23 mouse cellular contexts compared by ENCODE assay signal in the genomic region with DNA sequence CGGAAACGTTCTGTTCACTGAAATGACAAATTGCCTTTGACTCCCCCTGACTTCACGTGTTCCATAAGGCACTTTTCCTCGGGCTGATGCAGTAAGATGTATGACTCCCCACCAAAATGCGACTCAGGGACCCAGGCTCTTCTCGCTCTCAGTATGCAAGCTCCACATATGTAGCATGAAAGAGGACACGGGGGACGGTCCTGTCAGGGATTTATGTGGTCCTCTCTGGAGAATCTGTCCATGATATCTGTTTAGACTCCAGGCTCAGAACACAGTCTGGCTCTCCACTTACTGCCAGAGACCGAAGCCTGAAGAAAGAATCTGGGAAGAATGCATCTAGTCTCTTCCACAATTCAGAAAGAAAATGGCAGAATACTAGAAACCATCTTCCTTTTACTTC. TPM values are rescaled to one million over a fixed set of nuclear protein-coding genes. Genes with fewer than 3 reads are reported as not detected.
DNase-seq lines count a peak whose midpoint lies in the region; ATAC-seq and TF ChIP-seq lines count a peak whose summit lies in the region.
"Had no signal": no experiment of that assay in that cellular context is flagged by ENCODE, and none has a peak within 500 bp of the region (broad histone marks: within the 10 kb centered on the region; RNA-seq: fewer than 3 reads in every experiment).

No protein-coding gene starts in this region.

- intact Hi-C loops in heart, adult 2 months (cut with DNase I), result no loop called here

- no peaks in the 10 kb centered on the region for H3K79me2 ChIP-seq in heart, adult 2 months (replicated peaks; ENCODE audit: control insufficient read depth, insufficient read depth, low read length)

- H3K36me3 ChIP-seq in forebrain, embryonic 10.5 days (replicated peaks), result no peaks in the 10 kb centered on the region
- no peaks in the 10 kb centered on the region for H3K36me3 ChIP-seq in forebrain, embryonic 15.5 days
- no peaks in the 10 kb centered on the region for H3K36me3 ChIP-seq in heart, embryonic 10.5 days
- no peaks in the 10 kb centered on the region for H3K36me3 ChIP-seq in heart, adult 2 months (ENCODE audit: control insufficient read depth, insufficient read depth, low read length)
- H3K36me3 ChIP-seq in neural tube, embryonic 12.5 days, result no peaks in the 10 kb centered on the region
- H3K36me3 ChIP-seq in neural tube, embryonic 15.5 days, result no peaks in the 10 kb centered on the region
- H3K36me3 ChIP-seq: embryonic facial prominence, embryonic 12.5 days had no signal

- peaks cover 28% of the 10 kb centered on the region for H3K27me3 ChIP-seq in forebrain, embryonic 10.5 days (ENCODE audit: poor library complexity, severe bottlenecking)
- H3K27me3 ChIP-seq in forebrain, embryonic 15.5 days, result no peaks in the 10 kb centered on the region
- no peaks in the 10 kb centered on the region for H3K27me3 ChIP-seq in heart, embryonic 10.5 days (ENCODE audit: insufficient read depth, poor library complexity, severe bottlenecking)
- H3K27me3 ChIP-seq in heart, adult 2 months (ENCODE audit: control insufficient read depth, insufficient read depth, low read length), result no peaks in the 10 kb centered on the region
- H3K27me3 ChIP-seq in neural tube, embryonic 12.5 days (replicated peaks), result no peaks in the 10 kb centered on the region; the same call in 1 of the 2 replicates
- 0 out of 2 replicates have a peak, but pooled peaks cover 3% of the 10 kb centered on the region for H3K27me3 ChIP-seq in neural tube, embryonic 15.5 days (replicated peaks)
- H3K27me3 ChIP-seq: embryonic facial prominence, embryonic 12.5 days had no signal

- WGBS in forebrain, embryonic 10.5 days, result 85% methylated on average over 9 of the region's 9 CpGs
- 61% methylated on average over 9 of the region's 9 CpGs for WGBS in forebrain, embryonic 15.5 days
- WGBS in heart, embryonic 10.5 days, result 72% methylated on average over 9 of the region's 9 CpGs
- 83% methylated on average over 9 of the region's 9 CpGs for WGBS in heart, adult 2 months
- 52% methylated on average over 9 of the region's 9 CpGs for WGBS in neural tube, embryonic 12.5 days
- 49% methylated on average over 9 of the region's 9 CpGs for WGBS in neural tube, embryonic 15.5 days

- peaks cover 74% of the 10 kb centered on the region for H3K4me1 ChIP-seq in forebrain, embryonic 10.5 days
- peaks cover 38% of the 10 kb centered on the region for H3K4me1 ChIP-seq in forebrain, embryonic 15.5 days
- peaks cover 8% of the 10 kb centered on the region for H3K4me1 ChIP-seq in heart, embryonic 10.5 days
- no peaks in the 10 kb centered on the region for H3K4me1 ChIP-seq in heart, adult 2 months (ENCODE audit: control insufficient read depth, insufficient read depth, low read length)
- peaks cover 57% of the 10 kb centered on the region for H3K4me1 ChIP-seq in neural tube, embryonic 12.5 days
- H3K4me1 ChIP-seq in neural tube, embryonic 15.5 days, result peaks cover 19% of the 10 kb centered on the region

- no peak for ATAC-seq in forebrain, embryonic 15.5 days (replicated peaks)
- ATAC-seq in neural tube, embryonic 12.5 days (ENCODE audit: low FRiP score, low read depth), result no peak
- no peak for ATAC-seq in neural tube, embryonic 15.5 days (ENCODE audit: low FRiP score)
- ATAC-seq: forebrain, embryonic 13.5 days; forebrain, embryonic 16.5 days had no signal

- H3K4me2 ChIP-seq in forebrain, embryonic 15.5 days (replicated peaks), result no peak overlapping the region
- H3K4me2 ChIP-seq in neural tube, embryonic 12.5 days (replicated peaks), result 0 out of 2 replicates have a peak overlapping the region, but pooled peaks have one; percentile 16
- H3K4me2 ChIP-seq in neural tube, embryonic 15.5 days, result no peak overlapping the region
- H3K4me2 ChIP-seq: embryonic facial prominence, embryonic 12.5 days; forebrain, embryonic 13.5 days had no signal

- TF ChIP-seq CTCF in heart, adult 2 months (IDR thresholded peaks at IDR 0.05), result no peak

- peak overlapping the region; percentile 11; the same call in 1 of the 2 replicates for H3K27ac ChIP-seq in forebrain, embryonic 10.5 days
- no peak overlapping the region for H3K27ac ChIP-seq in forebrain, embryonic 15.5 days (replicated peaks)
- no peak overlapping the region for H3K27ac ChIP-seq in heart, embryonic 10.5 days
- H3K27ac ChIP-seq in heart, adult 2 months, result no peak overlapping the region
- H3K27ac ChIP-seq in neural tube, embryonic 12.5 days, result no peak overlapping the region
- H3K27ac ChIP-seq in neural tube, embryonic 15.5 days (replicated peaks), result no peak overlapping the region
- H3K27ac ChIP-seq: embryonic facial prominence, embryonic 12.5 days; forebrain, embryonic 13.5 days had no signal

- TF ChIP-seq POLR2A in heart, adult 2 months (IDR thresholded peaks at IDR 0.05; ENCODE audit: insufficient read depth, low read depth, low read length), result no peak

- H3K4me3 ChIP-seq in forebrain, embryonic 10.5 days, result no peak overlapping the region
- no peak overlapping the region for H3K4me3 ChIP-seq in forebrain, embryonic 15.5 days
- H3K4me3 ChIP-seq in heart, embryonic 10.5 days, result no peak overlapping the region
- H3K4me3 ChIP-seq in heart, adult 2 months, result no peak overlapping the region
- H3K4me3 ChIP-seq in neural tube, embryonic 12.5 days, result no peak overlapping the region
- H3K4me3 ChIP-seq in neural tube, embryonic 15.5 days (replicated peaks), result no peak overlapping the region
- H3K4me3 ChIP-seq: embryonic facial prominence, embryonic 12.5 days; erythroblast, embryonic 14.5 days; forebrain, embryonic 13.5 days had no signal

- no peak for TF ChIP-seq EP300 in heart, adult 2 months (IDR thresholded peaks at IDR 0.05; ENCODE audit: insufficient read depth, low read depth, low read length)

- no peak for DNase-seq in forebrain, embryonic 10.5 days (ENCODE audit: extremely low spot score, low spot score)
- peak; percentile 56 for DNase-seq in heart, embryonic 10.5 days (ENCODE audit: low spot score)
- no peak for DNase-seq in heart, adult 2 months
- DNase-seq in gastrocnemius, postnatal 4 days (ENCODE audit: low spot score in 2 of 2), result no peak
- DNase-seq: adrenal gland, adult 2 months; adrenal gland, postnatal 10 days; adrenal gland, postnatal 25 days; cerebellum, adult 11 months; cerebellum, adult 18-20 months; cerebellum, adult 8-10 months; cerebellum, adult 9-11 months; cerebellum, postnatal 14 days; cerebellum, postnatal 36 days; embryo, embryonic 11 days had no signal

- H3K9me3 ChIP-seq in forebrain, embryonic 10.5 days, result 0 out of 2 replicates have a peak, but pooled peaks cover 5% of the 10 kb centered on the region
- H3K9me3 ChIP-seq in forebrain, embryonic 15.5 days, result no peaks in the 10 kb centered on the region
- H3K9me3 ChIP-seq in heart, embryonic 10.5 days, result no peaks in the 10 kb centered on the region
- H3K9me3 ChIP-seq in neural tube, embryonic 12.5 days, result 0 out of 2 replicates have a peak, but pooled peaks cover 4% of the 10 kb centered on the region
- no peaks in the 10 kb centered on the region for H3K9me3 ChIP-seq in neural tube, embryonic 15.5 days (replicated peaks)
- H3K9me3 ChIP-seq: embryonic facial prominence, embryonic 12.5 days; forebrain, embryonic 13.5 days had no signal

- H3K9ac ChIP-seq in forebrain, embryonic 15.5 days (replicated peaks), result no peak overlapping the region
- no peak overlapping the region for H3K9ac ChIP-seq in heart, adult 2 months (ENCODE audit: low read depth, low read length)
- H3K9ac ChIP-seq in neural tube, embryonic 12.5 days, result no peak overlapping the region
- no peak overlapping the region for H3K9ac ChIP-seq in neural tube, embryonic 15.5 days (replicated peaks)
- H3K9ac ChIP-seq: embryonic facial prominence, embryonic 12.5 days; forebrain, embryonic 13.5 days had no signal

RNA-seq across cellular contexts. Expression of gene Gas1, which starts 47.6 kb away (rescaled TPM):
- polyA plus RNA-seq in forebrain, embryonic 10.5 days (2016; fragmentation: Nextera tagmentation; extraction: Ambion mirVana), result 72.6 and 72.7 TPM in 2 replicates
- polyA plus RNA-seq in forebrain, embryonic 15.5 days (2015; fragmentation: Nextera tagmentation; extraction: Ambion mirVana), result 37.8 and 44.9 TPM in 2 replicates
- 27.4 and 71.7 TPM in 2 replicates for polyA plus RNA-seq in heart, embryonic 10.5 days (2016; fragmentation: Nextera tagmentation; extraction: Ambion mirVana)
- total RNA-seq in heart, adult 2 months (2021), result 10 to 100 TPM; 26.3 to 26.4 TPM
- polyA plus RNA-seq in heart, adult 2 months (2012; rRNA removed), result 16.0 and 18.8 TPM in 2 replicates
- polyA plus RNA-seq in neural tube, embryonic 12.5 days (2016; fragmentation: Nextera tagmentation; extraction: Ambion mirVana), result 153 and 168 TPM in 2 replicates
- 16.2 and 26.7 TPM in 2 replicates for polyA plus RNA-seq in neural tube, embryonic 15.5 days (2015; fragmentation: Nextera tagmentation; extraction: Ambion mirVana)
- 100 to 1,000 TPM; 110 to 125 TPM for total RNA-seq in gastrocnemius, postnatal 4 days (2021)
- total RNA-seq: common myeloid progenitor, adult 5-6 weeks; MEL had no signal
- polyA plus RNA-seq: erythroblast, embryonic 14.5 days had no signal
